Mouse (Mus musculus) hindbrain, embryonic 14.5 days (tissue): ENCODE measurements at regions not wholly inside any gene's neighbourhood (a gene's known extent, or its start where the extent isn't known, plus 50 kb on each side); places are given as distances from the start of the nearest gene placed in this dataset.

ENCODE experiments used
- ATAC-seq: fragments of 200-750 bp; cut with Nextera tagmentation; 2 replicates; pipeline ENCODE4 v1.8.0; 2017; ENCODE audit warnings: moderate number of reproducible peaks, mild to moderate bottlenecking, moderate TSS enrichment, moderate library complexity; ENCODE audit not compliant: low FRiP score
- DNase-seq: peaks from one replicate; pipeline ENCODE4 v3.0.0-alpha.2; 2015; ENCODE audit warnings: low spot score
- H3K27ac ChIP-seq: fragments of 300-500 bp; sonication (generic); 2 replicates; pipeline ENCODE4 v1.5.1; 2014; ENCODE audit warnings: mild to moderate bottlenecking, moderate library complexity
- H3K27me3 ChIP-seq: fragments of 300-500 bp; sonication (generic); 2 replicates; pipeline ENCODE4 v1.6.1; 2014; ENCODE audit warnings: mild to moderate bottlenecking, low read length, mixed read lengths; ENCODE audit not compliant: control insufficient read depth, insufficient read depth
- H3K36me3 ChIP-seq: fragments of 300-500 bp; sonication (generic); replicated peaks from 2 replicates; pipeline ENCODE4 v1.6.1; 2014; ENCODE audit not compliant: control insufficient read depth, insufficient read depth
- H3K4me1 ChIP-seq: fragments of 300-500 bp; sonication (generic); replicated peaks from 2 replicates; pipeline ENCODE4 v1.6.1; 2014; ENCODE audit warnings: antibody characterized with exemption, low read length, mixed read lengths; ENCODE audit not compliant: control insufficient read depth, insufficient read depth
- H3K4me2 ChIP-seq: fragments of 300-500 bp; sonication (generic); replicated peaks from 2 replicates; pipeline ENCODE4 v1.6.1; 2014; ENCODE audit warnings: mild to moderate bottlenecking, moderate library complexity
- H3K4me3 ChIP-seq: fragments of 300-500 bp; sonication (generic); replicated peaks from 2 replicates; pipeline ENCODE4 v1.5.1; 2014; ENCODE audit warnings: mild to moderate bottlenecking, low read length
- H3K9ac ChIP-seq: fragments of 300-500 bp; sonication (generic); 2 replicates; pipeline ENCODE4 v1.6.1; 2014
- H3K9me3 ChIP-seq: fragments of 300-500 bp; sonication (generic); 2 replicates; pipeline ENCODE4 v1.6.1; 2016; ENCODE audit warnings: low read length; ENCODE audit not compliant: control insufficient read depth
- WGBS: fragments of 180-500 bp; shearing (Covaris S2); extraction: QIAGEN DNeasy Blood & Tissue Kit; methylation state at CpG from one replicate; pipeline ENCODE4 v1.1.7; 2014; 5-methylcytosine and 5-hydroxymethylcytosine counted together

GRCm38 (mm10) chr10:37692851-37693250 lies 554.1 kb upstream of the Marcks start:
- Histone ChIP-seq H3K36me3 (no peaks in the 10 kb centered on the region), H3K27ac (peak overlapping the region; percentile 21; the same call in 1 of the 2 replicates), H3K9me3 (no peaks in the 10 kb centered on the region), H3K4me1 (peaks cover 5% of the 10 kb centered on the region; the same call in 1 of the 2 replicates), H3K9ac (no peak overlapping the region), H3K4me2 (no peak overlapping the region), H3K27me3 (no peaks in the 10 kb centered on the region), H3K4me3 (no peak overlapping the region)
- DNase-seq, result no peak
- ATAC-seq, result no peak

- Histone ChIP-seq H3K4me2 (no peak overlapping the region), H3K4me1 (peaks cover 5% of the 10 kb centered on the region; the same call in 1 of the 2 replicates), H3K9me3 (no peaks in the 10 kb centered on the region), H3K27me3 (no peaks in the 10 kb centered on the region), H3K27ac (peak overlapping the region; percentile 16; the same call in 1 of the 2 replicates), H3K9ac (no peak overlapping the region), H3K36me3 (no peaks in the 10 kb centered on the region), H3K4me3 (no peak overlapping the region)
- 31% methylated on average over 2 of the region's 2 CpGs for WGBS
- peak; percentile 49 for DNase-seq
- no peak for ATAC-seq
Measured at GRCm38 (mm10) chr10:37691939-37692338, 553.2 kb upstream of the Marcks start.

- H3K27me3 ChIP-seq, result no peaks in the 10 kb centered on the region
- ATAC-seq, result no peak
- H3K27ac ChIP-seq, result no peak overlapping the region
- H3K9me3 ChIP-seq, result no peaks in the 10 kb centered on the region
- no peak for DNase-seq
- no peaks in the 10 kb centered on the region for H3K4me1 ChIP-seq
- no peaks in the 10 kb centered on the region for H3K36me3 ChIP-seq
- no peak overlapping the region for H3K4me3 ChIP-seq
- H3K4me2 ChIP-seq, result no peak overlapping the region
- H3K9ac ChIP-seq, result no peak overlapping the region
Measured at GRCm38 (mm10) chr10:37683101-37683500, 544.4 kb upstream of the Marcks start.

- Histone ChIP-seq H3K4me3 (no peak overlapping the region), H3K36me3 (no peaks in the 10 kb centered on the region), H3K4me1 (no peaks in the 10 kb centered on the region), H3K9me3 (no peaks in the 10 kb centered on the region), H3K27me3 (no peaks in the 10 kb centered on the region), H3K4me2 (no peak overlapping the region), H3K9ac (no peak overlapping the region), H3K27ac (no peak overlapping the region)
- DNase-seq (no peak), ATAC-seq (no peak)
Measured at GRCm38 (mm10) chr10:37680601-37681000, 541.9 kb upstream of the Marcks start.

GRCm38 (mm10) chr10:37677826-37678225 lies 539.1 kb upstream of the Marcks start:
- Histone ChIP-seq H3K36me3 (no peaks in the 10 kb centered on the region), H3K4me1 (no peaks in the 10 kb centered on the region), H3K4me3 (no peak overlapping the region), H3K9ac (no peak overlapping the region), H3K27ac (no peak overlapping the region), H3K4me2 (no peak overlapping the region), H3K27me3 (no peaks in the 10 kb centered on the region), H3K9me3 (no peaks in the 10 kb centered on the region)
- DNase-seq, result no peak
- ATAC-seq, result no peak
- WGBS, result 97% methylated on average over 1 of the region's 1 CpGs

GRCm38 (mm10) chr10:37668827-37669226 lies 530.1 kb upstream of the Marcks start:
- Histone ChIP-seq H3K27me3 (no peaks in the 10 kb centered on the region), H3K4me3 (no peak overlapping the region), H3K9me3 (no peaks in the 10 kb centered on the region), H3K4me1 (0 out of 2 replicates have a peak, but pooled peaks cover 9% of the 10 kb centered on the region), H3K27ac (no peak overlapping the region), H3K4me2 (no peak overlapping the region), H3K9ac (no peak overlapping the region), H3K36me3 (no peaks in the 10 kb centered on the region)
- WGBS, result 37% methylated on average over 2 of the region's 2 CpGs
- DNase-seq (no peak), ATAC-seq (peak; percentile 51; the same call in 1 of the 2 replicates)

GRCm38 (mm10) chr10:37667031-37667745 lies 528.5 kb upstream of the Marcks start:
- Histone ChIP-seq H3K27ac (no peak overlapping the region), H3K9me3 (no peaks in the 10 kb centered on the region), H3K4me3 (no peak overlapping the region), H3K9ac (no peak overlapping the region), H3K4me1 (0 out of 2 replicates have a peak, but pooled peaks cover 9% of the 10 kb centered on the region), H3K36me3 (no peaks in the 10 kb centered on the region), H3K27me3 (no peaks in the 10 kb centered on the region), H3K4me2 (no peak overlapping the region)
- 19% methylated on average over 7 of the region's 7 CpGs for WGBS
- ATAC-seq (peak; percentile 73), DNase-seq (no peak)

GRCm38 (mm10) chr10:37666535-37666934 lies 527.8 kb upstream of the Marcks start:
- Histone ChIP-seq H3K9ac (no peak overlapping the region), H3K4me2 (no peak overlapping the region), H3K27me3 (no peaks in the 10 kb centered on the region), H3K4me1 (0 out of 2 replicates have a peak, but pooled peaks cover 9% of the 10 kb centered on the region), H3K27ac (no peak overlapping the region), H3K4me3 (no peak overlapping the region), H3K36me3 (no peaks in the 10 kb centered on the region), H3K9me3 (no peaks in the 10 kb centered on the region)
- ATAC-seq, result no peak
- WGBS, result 43% methylated on average over 2 of the region's 2 CpGs
- no peak for DNase-seq

GRCm38 (mm10) chr10:37637001-37637562 lies 498.4 kb upstream of the Marcks start:
- no peaks in the 10 kb centered on the region for H3K9me3 ChIP-seq
- WGBS, result 53% methylated on average over 7 of the region's 7 CpGs
- H3K4me1 ChIP-seq, result no peaks in the 10 kb centered on the region
- no peak overlapping the region for H3K4me2 ChIP-seq
- H3K27me3 ChIP-seq, result no peaks in the 10 kb centered on the region
- no peaks in the 10 kb centered on the region for H3K36me3 ChIP-seq
- no peak overlapping the region for H3K4me3 ChIP-seq
- DNase-seq, result no peak
- no peak overlapping the region for H3K27ac ChIP-seq
- no peak overlapping the region for H3K9ac ChIP-seq
- no peak for ATAC-seq
